Mouse (Mus musculus): Measurements from ENCODE around the gene Apoa2.

GRCm38 (mm10) chr1:171204249-171204644 is 20.6 kb upstream of the Apoa2 start:
- TF ChIP-seq CTCF (IDR thresholded peaks at IDR 0.05; ENCODE audit: insufficient read depth, low read length) (no peak), POLR2A (IDR thresholded peaks at IDR 0.05; ENCODE audit: borderline replicate concordance, extremely low read depth, low read depth, low read length) (no peak)
